Mouse (Mus musculus) testis, adult 2 months (tissue): ENCODE data around the gene Gm11937. TPM values are rescaled to one million over a fixed set of nuclear protein-coding genes. Genes with fewer than 3 reads are reported as not detected.

Experiments
- H3K27ac ChIP-seq: fragments of 200-500 bp; 2 replicates; pipeline ENCODE4 v1.5.1; 2012; ENCODE audit warnings: low read depth, low read length; ENCODE audit not compliant: control insufficient read depth, insufficient read depth
- H3K27me3 ChIP-seq: fragments of 200-500 bp; 2 replicates; pipeline ENCODE4 v1.6.1; 2012; ENCODE audit warnings: mild to moderate bottlenecking, low read length, moderate library complexity; ENCODE audit not compliant: control insufficient read depth, insufficient read depth
- H3K36me3 ChIP-seq: fragments of 200-500 bp; 2 replicates; pipeline ENCODE4 v1.6.1; 2012; ENCODE audit warnings: mild to moderate bottlenecking, low read length; ENCODE audit not compliant: control insufficient read depth, insufficient read depth
- H3K4me1 ChIP-seq: fragments of 200-500 bp; 2 replicates; pipeline ENCODE4 v1.6.1; 2012; ENCODE audit warnings: low read length; ENCODE audit not compliant: control insufficient read depth, insufficient read depth
- H3K4me3 ChIP-seq: fragments of 200-500 bp; 2 replicates; pipeline ENCODE4 v1.5.1; 2012; ENCODE audit warnings: low read depth, mild to moderate bottlenecking, low read length, moderate library complexity, mixed read lengths; ENCODE audit not compliant: control insufficient read depth
- CTCF ChIP-seq: fragments of 200-500 bp; IDR thresholded peaks from 2 replicates; pipeline ENCODE4 v1.5.1; 2012; ENCODE audit warnings: low read depth, mild to moderate bottlenecking, inconsistent platforms, low read length, moderate library complexity; ENCODE audit not compliant: control insufficient read depth, insufficient read depth, insufficient replicate concordance
- POLR2A ChIP-seq: fragments of 200-500 bp; IDR thresholded peaks from 2 replicates; pipeline ENCODE4 v1.6.1; 2012; ENCODE audit warnings: low read depth, mild to moderate bottlenecking, inconsistent platforms, low read length, moderate library complexity; ENCODE audit not compliant: control insufficient read depth
- polyA plus RNA-seq: library from polyadenylated mRNA; depleted of rRNA; stranded (reverse); fragments of >200 nt; gene quantifications from 2 replicates; pipeline ENCODE4 v1.2.3, GENCODE M21; 2012; rRNA removed

Gene Gm11937
- polyA plus RNA-seq, 1 experiment = not detected

- H3K36me3 ChIP-seq = no peaks in the 10 kb centered on the region
- H3K27me3 ChIP-seq = no peaks in the 10 kb centered on the region
- TF ChIP-seq POLR2A (no peak), CTCF (no peak)
- no peak within 1 kb of the TSS for H3K4me3 ChIP-seq
- no peaks in the 10 kb centered on the region for H3K4me1 ChIP-seq
- no peak within 1 kb of the TSS for H3K27ac ChIP-seq
Observed at GRCm38 (mm10) chr11:99566530-99566929, 43.5 kb downstream of the Gm11937 start, which contains the start of gene Krtap3-1. TSS of gene Krtap3-1 (minus strand) at chr11:99566630.

DNA sequence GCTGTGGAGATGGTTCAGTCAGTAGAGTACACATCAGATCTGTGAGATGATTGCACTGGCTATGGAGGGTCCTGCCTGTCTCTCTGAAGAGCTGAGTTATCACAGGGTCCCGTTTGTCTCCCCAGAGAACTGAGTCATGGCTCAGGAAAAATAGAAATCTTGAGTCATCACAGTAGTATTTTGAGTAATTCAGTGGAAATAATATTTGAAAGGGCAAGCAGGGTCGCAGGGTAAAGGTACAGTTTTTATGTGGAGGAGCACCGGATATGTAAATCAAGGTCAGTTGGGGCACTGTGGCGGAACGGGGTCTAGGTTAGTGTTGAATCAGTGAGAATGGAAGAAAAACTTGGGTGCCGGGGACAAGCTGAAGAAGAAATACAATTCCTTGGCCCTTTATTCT, 47.4 kb downstream of the Gm11937 start:
- Histone ChIP-seq H3K4me3 (no peak overlapping the region), H3K36me3 (no peaks in the 10 kb centered on the region), H3K27ac (no peak overlapping the region), H3K27me3 (no peaks in the 10 kb centered on the region), H3K4me1 (no peaks in the 10 kb centered on the region)
- no peak for TF ChIP-seq POLR2A
- TF ChIP-seq CTCF = no peak

Other genes with a start within 250 kb of the Gm11937 start
- gene Krt28, start 235.3 kb downstream of the Gm11937 start, polyA plus RNA-seq = 0.11 and 0.25 TPM in 2 replicates
- gene Krt10, start 220.8 kb downstream of the Gm11937 start, polyA plus RNA-seq = 1.8 TPM in 2 replicates
- 0.07 TPM in 1 of 2 replicates, not detected in the other for gene Krt12, start 187.9 kb downstream of the Gm11937 start, polyA plus RNA-seq
- 0.06 and 0.14 TPM in 2 replicates for gene Krt20, start 172.0 kb downstream of the Gm11937 start, polyA plus RNA-seq
- 0.24 and 0.53 TPM in 2 replicates for gene Krt23, start 117.1 kb downstream of the Gm11937 start, polyA plus RNA-seq
- 0.22 and 0.26 TPM in 2 replicates for gene Krt39, start 88.9 kb downstream of the Gm11937 start, polyA plus RNA-seq
- gene Krt40, start 67.0 kb downstream of the Gm11937 start, polyA plus RNA-seq = not detected in 2 replicates
- not detected in 2 replicates for gene Krtap3-3, start 59.3 kb downstream of the Gm11937 start, polyA plus RNA-seq
- not detected in 2 replicates for gene Krtap3-2, start 53.3 kb downstream of the Gm11937 start, polyA plus RNA-seq
- not detected in 2 replicates for gene Gm11939, start 50.7 kb downstream of the Gm11937 start, polyA plus RNA-seq
- 0.48 TPM in 1 of 2 replicates, not detected in the other for gene Krtap3-1, start 43.6 kb downstream of the Gm11937 start, polyA plus RNA-seq
- gene Krtap1-5, start 29.2 kb downstream of the Gm11937 start, polyA plus RNA-seq = not detected in 2 replicates
- not detected in 2 replicates for gene Krtap1-4, start 26.5 kb downstream of the Gm11937 start, polyA plus RNA-seq
- gene Krtap1-3, start 18.9 kb downstream of the Gm11937 start, polyA plus RNA-seq = 0.12 TPM in 1 of 2 replicates, not detected in the other
- gene Krtap9-3, start 12.1 kb downstream of the Gm11937 start, polyA plus RNA-seq = not detected in 2 replicates
- not detected in 2 replicates for gene Gm11938, start 6.9 kb downstream of the Gm11937 start, polyA plus RNA-seq
- 0.13 and 0.26 TPM in 2 replicates for gene Krtap2-4, start 4.7 kb upstream of the Gm11937 start, polyA plus RNA-seq
- gene Gm11562, start 10.2 kb upstream of the Gm11937 start, polyA plus RNA-seq = not detected in 2 replicates
- not detected in 2 replicates for gene Krtap4-1, start 18.0 kb upstream of the Gm11937 start, polyA plus RNA-seq
- gene Krtap4-2, start 24.9 kb upstream of the Gm11937 start, polyA plus RNA-seq = not detected in 2 replicates
- not detected in 2 replicates for gene Krtap4-7, start 33.9 kb upstream of the Gm11937 start, polyA plus RNA-seq
- gene Gm11555, start 40.0 kb upstream of the Gm11937 start, polyA plus RNA-seq = not detected in 2 replicates
- gene Gm11563, start 48.8 kb upstream of the Gm11937 start, polyA plus RNA-seq = not detected in 2 replicates
- 0.15 TPM in 1 of 2 replicates, not detected in the other for gene Krtap4-6, start 55.8 kb upstream of the Gm11937 start, polyA plus RNA-seq
- not detected in 2 replicates for gene Gm14190, start 80.6 kb upstream of the Gm11937 start, polyA plus RNA-seq
- not detected in 2 replicates for gene Gm14180, start 124.1 kb upstream of the Gm11937 start, polyA plus RNA-seq
- gene Gm11595, start 162.7 kb upstream of the Gm11937 start, polyA plus RNA-seq = not detected in 2 replicates
- not detected in 2 replicates for gene Krtap4-8, start 170.5 kb upstream of the Gm11937 start, polyA plus RNA-seq
- gene Krtap4-9, start 175.0 kb upstream of the Gm11937 start, polyA plus RNA-seq = not detected in 2 replicates
- not detected in 2 replicates for gene Gm11596, start 183.3 kb upstream of the Gm11937 start, polyA plus RNA-seq
- not detected in 2 replicates for gene Gm11569, start 188.7 kb upstream of the Gm11937 start, polyA plus RNA-seq
- gene Gm11554, start 194.3 kb upstream of the Gm11937 start, polyA plus RNA-seq = not detected in 2 replicates
- 0.14 and 0.28 TPM in 2 replicates for gene Krtap4-13, start 199.7 kb upstream of the Gm11937 start, polyA plus RNA-seq
- 0.22 and 0.34 TPM in 2 replicates for gene Gm11564, start 205.5 kb upstream of the Gm11937 start, polyA plus RNA-seq
- not detected in 2 replicates for gene 2300003K06Rik, start 227.9 kb upstream of the Gm11937 start, polyA plus RNA-seq
- gene Krtap4-16, start 241.4 kb upstream of the Gm11937 start, polyA plus RNA-seq = not detected in 2 replicates
- not detected in 2 replicates for gene Gm11568, start 247.7 kb upstream of the Gm11937 start, polyA plus RNA-seq